Mouse (Mus musculus) intestine, embryonic 14.5 days (tissue): ENCODE results near the gene Csnk1g2. TPM values are rescaled to one million over a fixed set of nuclear protein-coding genes. Genes with fewer than 3 reads are reported as not detected.
"Not testable (repeated sequence)": the region's sequence is repeated elsewhere in the genome, so short reads cannot be mapped to it uniquely, and the experiment has no call there.

Experiments used
- ATAC-seq: fragments of 200-750 bp; cut with Nextera tagmentation; replicated peaks from 2 replicates; pipeline ENCODE4 v1.8.0; 2017; ENCODE audit warnings: low read depth, moderate number of reproducible peaks, moderate TSS enrichment, moderate library complexity; ENCODE audit not compliant: low FRiP score, low TSS enrichment
- DNase-seq: peaks from one replicate; pipeline ENCODE4 v3.0.0-alpha.2; 2018; ENCODE audit warnings: low spot score
- H3K27ac ChIP-seq: fragments of 300-500 bp; sonication (generic); 2 replicates; pipeline ENCODE4 v1.5.1; 2014; ENCODE audit warnings: low read depth, mild to moderate bottlenecking, control low read depth
- H3K27me3 ChIP-seq: fragments of 300-500 bp; sonication (generic); replicated peaks from 2 replicates; pipeline ENCODE4 v1.6.1; 2014; ENCODE audit warnings: low read length, control low read depth; ENCODE audit not compliant: control insufficient read depth, insufficient read depth
- H3K36me3 ChIP-seq: fragments of 300-500 bp; sonication (generic); 2 replicates; pipeline ENCODE4 v1.6.1; 2014; ENCODE audit warnings: low read length, control low read depth; ENCODE audit not compliant: control insufficient read depth, insufficient read depth
- H3K4me1 ChIP-seq: fragments of 300-500 bp; sonication (generic); replicated peaks from 2 replicates; pipeline ENCODE4 v1.6.1; 2014; ENCODE audit warnings: low read length, control low read depth, mixed read lengths; ENCODE audit not compliant: control insufficient read depth, insufficient read depth
- H3K4me2 ChIP-seq: fragments of 300-500 bp; sonication (generic); 2 replicates; pipeline ENCODE4 v1.6.1; 2014; ENCODE audit warnings: low read length
- H3K4me3 ChIP-seq: fragments of 300-500 bp; sonication (generic); 2 replicates; pipeline ENCODE4 v1.5.1; 2014; ENCODE audit warnings: low read depth, low read length, control low read depth, mixed read lengths
- H3K9ac ChIP-seq: fragments of 300-500 bp; sonication (generic); 2 replicates; pipeline ENCODE4 v1.6.1; 2014; ENCODE audit warnings: mild to moderate bottlenecking, low read length
- H3K9me3 ChIP-seq: fragments of 300-500 bp; sonication (generic); 2 replicates; pipeline ENCODE4 v1.6.1; 2016; ENCODE audit warnings: low read length, control low read depth; ENCODE audit not compliant: control insufficient read depth
- WGBS: fragments of 180-500 bp; shearing (Covaris S2); extraction: QIAGEN DNeasy Blood & Tissue Kit; methylation state at CpG from one replicate; pipeline ENCODE4 v1.1.7; 2014; 5-methylcytosine and 5-hydroxymethylcytosine counted together
- polyA plus RNA-seq: library from polyadenylated mRNA; unstranded; fragments of >200 nt; fragmentation: Nextera tagmentation; extraction: Ambion mirVana; gene quantifications from 2 replicates; pipeline ENCODE4 v1.2.1, GENCODE M21; 2014

Csnk1g2 gene
- polyA plus RNA-seq, 1 experiment from 2014 or later: 116 TPM

DNA sequence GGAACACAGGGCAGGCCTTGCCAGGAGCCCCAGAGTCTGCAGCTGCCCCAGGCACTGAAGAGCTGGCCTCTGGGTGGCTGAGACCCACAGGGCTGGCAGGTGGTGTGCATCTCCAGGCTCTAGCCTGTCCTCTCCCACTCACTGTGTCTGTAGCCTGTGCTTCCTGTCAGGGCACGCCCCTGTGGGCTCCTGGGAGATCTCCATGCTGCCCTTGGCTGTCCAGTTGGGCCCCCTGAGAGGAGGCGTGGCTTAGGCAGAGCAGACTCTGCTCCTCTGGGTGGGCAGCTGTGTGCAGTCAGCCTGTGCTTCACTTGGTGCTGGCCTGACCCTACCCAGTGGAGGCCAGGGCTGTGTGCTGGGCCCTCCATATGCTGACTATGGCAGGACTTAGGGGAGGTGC lies 5.0 kb downstream of the Csnk1g2 start:
- ATAC-seq: peak; percentile 47
- WGBS: 16% methylated on average over 2 of the region's 2 CpGs
- H3K4me2 ChIP-seq: no peak overlapping the region

DNA sequence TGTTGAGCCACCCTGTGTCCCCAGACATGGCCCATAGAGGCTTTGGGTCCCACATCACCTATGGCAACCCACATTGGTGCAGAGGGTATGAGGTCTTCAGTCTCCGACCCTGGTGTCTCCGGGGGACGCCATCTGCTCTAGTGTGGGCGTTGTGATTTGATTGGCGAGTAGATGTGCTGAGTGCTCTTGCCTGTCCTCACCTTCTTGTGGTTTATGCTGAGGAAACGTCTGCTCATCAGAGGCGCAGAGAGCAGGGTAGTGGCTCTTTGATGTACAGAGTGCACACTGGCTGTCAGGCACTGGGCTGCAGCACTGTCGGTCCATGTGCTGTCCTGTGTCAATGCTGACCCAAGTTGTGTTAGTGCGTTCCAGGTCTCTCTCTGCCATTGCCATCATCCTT lies 6.3 kb downstream of the Csnk1g2 start:
- Histone ChIP-seq H3K27ac (no peak overlapping the region), H3K36me3 (peaks cover 16% of the 10 kb centered on the region; the same call in 1 of the 2 replicates), H3K4me2 (no peak overlapping the region), H3K9ac (no peak overlapping the region), H3K27me3 (no peaks in the 10 kb centered on the region), H3K4me3 (no peak overlapping the region), H3K4me1 (peaks cover 17% of the 10 kb centered on the region), H3K9me3 (no peaks in the 10 kb centered on the region)
- 84% methylated on average over 9 of the region's 9 CpGs for WGBS
- DNase-seq (no peak), ATAC-seq (no peak)

More for the DNA sequence above, 5.0 kb downstream of the Csnk1g2 start:
- Histone ChIP-seq H3K36me3 (0 out of 2 replicates have a peak, but pooled peaks cover 14% of the 10 kb centered on the region), H3K9ac (no peak overlapping the region), H3K27me3 (no peaks in the 10 kb centered on the region), H3K4me1 (peaks cover 19% of the 10 kb centered on the region), H3K27ac (peak overlapping the region; percentile 47; the same call in 1 of the 2 replicates), H3K4me3 (no peak overlapping the region), H3K9me3 (no peaks in the 10 kb centered on the region)
- no peak for DNase-seq

DNA sequence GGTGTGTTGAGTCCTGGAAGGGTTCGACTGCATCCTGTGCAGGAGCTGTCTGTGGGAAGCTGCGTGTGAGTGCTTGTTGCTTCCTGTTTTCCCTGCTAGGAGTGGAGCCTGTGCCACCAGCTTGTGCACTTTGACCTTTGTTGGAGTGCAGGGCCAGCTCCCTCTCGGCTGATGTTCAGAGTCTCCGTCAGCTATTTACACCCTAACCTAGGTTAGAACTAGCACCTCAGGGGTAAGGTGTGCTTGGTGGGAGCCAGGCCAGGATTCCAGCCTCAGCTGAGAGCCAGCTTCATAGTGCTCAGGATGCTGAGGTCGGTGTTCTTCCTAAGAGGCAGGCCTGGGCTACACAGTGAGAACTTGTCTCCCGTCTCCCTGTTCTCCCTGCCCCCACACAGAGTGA lies 12.7 kb downstream of the Csnk1g2 start:
- no peak overlapping the region for H3K27ac ChIP-seq
- 73% methylated on average over 6 of the region's 6 CpGs for WGBS
- ATAC-seq (no peak), DNase-seq (no peak)
- no peaks in the 10 kb centered on the region for H3K27me3 ChIP-seq
- no peak overlapping the region for H3K9ac ChIP-seq
- no peaks in the 10 kb centered on the region for H3K4me1 ChIP-seq
- H3K4me3 ChIP-seq: no peak overlapping the region
- H3K36me3 ChIP-seq: peaks cover 76% of the 10 kb centered on the region
- H3K9me3 ChIP-seq: no peaks in the 10 kb centered on the region
- no peak overlapping the region for H3K4me2 ChIP-seq

DNA sequence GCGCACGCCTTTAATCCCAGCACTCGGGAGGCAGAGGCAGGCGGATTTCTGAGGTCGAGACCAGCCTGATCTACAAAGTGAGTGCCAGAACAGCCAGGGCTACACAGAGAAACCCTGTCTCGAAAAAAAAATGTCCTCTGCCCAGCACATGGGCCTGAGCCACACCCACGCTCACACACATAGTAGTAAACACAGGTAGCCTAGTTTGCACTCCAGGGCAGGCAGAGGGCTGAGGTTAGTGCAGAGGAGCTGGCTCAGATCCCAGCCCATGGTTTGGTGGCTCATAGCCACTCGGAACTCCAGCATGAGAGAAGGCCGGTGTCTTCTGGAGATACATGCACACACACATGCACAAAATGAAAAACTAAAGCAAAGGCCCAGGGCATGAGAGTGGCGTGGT lies 24.3 kb downstream of the Csnk1g2 start:
- no peaks in the 10 kb centered on the region for H3K27me3 ChIP-seq
- no peaks in the 10 kb centered on the region for H3K9me3 ChIP-seq
- H3K36me3 ChIP-seq: peaks cover 63% of the 10 kb centered on the region
- H3K4me1 ChIP-seq: no peaks in the 10 kb centered on the region
- H3K4me2 ChIP-seq: no peak overlapping the region
- H3K4me3 ChIP-seq: no peak overlapping the region
- H3K9ac ChIP-seq: no peak overlapping the region
- ATAC-seq (no peak), DNase-seq (no peak)
- WGBS: 90% methylated on average over 10 of the region's 10 CpGs
- no peak overlapping the region for H3K27ac ChIP-seq

DNA sequence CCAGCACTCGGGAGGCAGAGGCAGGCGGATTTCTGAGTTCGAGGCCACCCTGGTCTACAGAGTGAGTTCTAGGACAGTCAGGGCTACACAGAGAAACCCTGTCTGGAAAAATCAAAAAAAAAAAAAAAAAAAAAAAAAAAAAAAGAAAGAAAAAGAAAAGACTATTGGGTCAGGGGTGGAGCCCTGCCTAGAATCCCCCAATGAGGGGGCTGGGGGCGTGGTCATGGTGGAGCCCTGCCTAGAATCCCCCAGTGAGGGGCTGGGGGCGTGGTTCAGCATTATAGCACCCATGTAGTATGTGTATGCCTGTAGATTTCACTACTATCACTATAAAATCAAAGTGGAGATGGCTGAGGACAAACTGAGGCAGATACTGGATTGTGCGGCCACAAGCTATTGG lies 27.3 kb downstream of the Csnk1g2 start:
- H3K27me3 ChIP-seq, H3K27ac ChIP-seq, H3K4me1 ChIP-seq, H3K9ac ChIP-seq, H3K4me3 ChIP-seq, H3K4me2 ChIP-seq, DNase-seq, H3K9me3 ChIP-seq, ATAC-seq: not testable (repeated sequence)
- peaks cover 34% of the 10 kb centered on the region for H3K36me3 ChIP-seq
- WGBS: 87% methylated on average over 6 of the region's 6 CpGs

DNA sequence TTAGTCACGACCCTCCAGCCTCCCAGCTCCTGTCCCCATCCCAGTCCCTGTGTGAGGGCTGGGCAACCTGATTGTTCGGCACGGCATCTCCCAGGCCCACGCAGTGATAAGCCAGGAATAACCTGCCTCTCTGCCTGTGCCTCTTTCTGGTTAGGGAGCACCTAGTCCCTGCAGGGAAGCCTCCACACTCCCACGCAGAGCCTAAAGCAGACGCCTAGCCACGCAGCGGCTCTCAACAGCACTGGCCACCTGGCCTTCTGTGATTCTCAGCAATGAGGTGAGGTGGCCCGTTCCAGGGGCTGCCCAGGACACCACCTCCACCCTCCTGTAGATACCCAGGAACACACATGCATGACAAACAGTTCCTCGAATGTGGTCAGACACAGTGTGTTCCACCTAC lies 27.8 kb downstream of the Csnk1g2 start:
- H3K27ac ChIP-seq: no peak overlapping the region
- DNase-seq: no peak
- H3K4me2 ChIP-seq: no peak overlapping the region
- no peaks in the 10 kb centered on the region for H3K27me3 ChIP-seq
- no peaks in the 10 kb centered on the region for H3K9me3 ChIP-seq
- no peak overlapping the region for H3K9ac ChIP-seq
- peaks cover 10% of the 10 kb centered on the region for H3K4me1 ChIP-seq
- H3K4me3 ChIP-seq: no peak overlapping the region
- peaks cover 29% of the 10 kb centered on the region for H3K36me3 ChIP-seq
- WGBS: 91% methylated on average over 10 of the region's 10 CpGs
- no peak for ATAC-seq

DNA sequence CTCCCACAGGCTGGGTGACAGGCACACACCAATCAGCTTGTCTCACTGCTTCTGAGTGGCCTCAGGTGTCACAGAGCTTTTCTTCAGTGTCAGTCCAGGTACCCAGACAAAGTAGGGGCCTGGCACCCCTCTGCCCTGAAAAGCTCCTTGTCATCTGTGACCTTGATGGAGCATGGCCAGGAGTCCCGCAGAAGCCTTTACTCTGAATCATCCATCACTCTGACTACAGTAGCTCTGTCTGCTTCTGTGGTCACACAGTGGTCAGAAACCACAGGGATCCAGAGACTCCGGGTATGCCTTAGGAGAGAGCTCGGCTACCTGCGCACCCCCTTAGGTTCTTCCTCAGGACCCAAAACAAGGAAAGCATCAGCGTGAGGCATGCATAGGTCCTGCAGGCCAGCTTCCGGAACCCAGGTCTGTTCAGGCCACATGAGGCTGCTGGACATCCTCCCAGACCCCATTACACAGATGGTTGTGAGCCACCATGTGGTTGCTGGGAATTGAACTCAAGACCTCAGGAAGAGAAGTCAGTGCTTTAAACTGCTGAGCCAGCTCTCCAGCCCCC lies 30.6 kb downstream of the Csnk1g2 start:
- H3K4me3 ChIP-seq: no peak overlapping the region
- H3K27ac ChIP-seq: no peak overlapping the region
- H3K27me3 ChIP-seq: no peaks in the 10 kb centered on the region
- DNase-seq (no peak), ATAC-seq (no peak)
- H3K4me2 ChIP-seq: no peak overlapping the region
- H3K36me3 ChIP-seq: peaks cover 6% of the 10 kb centered on the region; the same call in 1 of the 2 replicates
- WGBS: 87% methylated on average over 6 of the region's 6 CpGs
- H3K4me1 ChIP-seq: peaks cover 14% of the 10 kb centered on the region
- no peak overlapping the region for H3K9ac ChIP-seq
- no peaks in the 10 kb centered on the region for H3K9me3 ChIP-seq

DNA sequence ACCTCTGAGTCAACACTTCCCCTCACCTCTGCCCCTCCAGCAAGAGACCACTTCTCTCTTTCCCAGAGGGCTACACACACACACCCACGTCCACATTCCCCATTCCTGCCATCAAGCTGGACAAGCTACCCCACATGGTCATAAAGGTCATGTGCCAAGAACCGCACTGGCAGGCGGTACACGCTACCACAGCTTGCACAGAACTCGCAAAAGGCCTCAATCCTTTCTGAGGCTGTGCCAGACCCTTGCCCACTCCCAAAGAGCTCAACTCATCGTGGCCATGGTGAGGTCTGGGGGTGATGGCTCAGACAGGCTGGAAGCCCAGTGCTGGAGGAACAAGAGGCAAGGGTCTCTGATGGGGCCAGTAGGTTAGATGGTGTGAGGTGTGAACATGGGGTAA lies 32.2 kb downstream of the Csnk1g2 start:
- H3K36me3 ChIP-seq: no peaks in the 10 kb centered on the region; the same call in 1 of the 2 replicates
- no peak for DNase-seq
- H3K27me3 ChIP-seq: no peaks in the 10 kb centered on the region
- H3K4me1 ChIP-seq: peaks cover 14% of the 10 kb centered on the region
- no peak overlapping the region; the same call in 1 of the 2 replicates for H3K9ac ChIP-seq
- no peak overlapping the region for H3K27ac ChIP-seq
- peak overlapping the region; percentile 89; the same call in 1 of the 2 replicates for H3K4me3 ChIP-seq
- H3K9me3 ChIP-seq: no peaks in the 10 kb centered on the region
- ATAC-seq: no peak
- peak overlapping the region; percentile 76 for H3K4me2 ChIP-seq
- WGBS: 82% methylated on average over 6 of the region's 6 CpGs
